Mouse (Mus musculus) right cerebral cortex, postnatal 14 days (tissue): Measurements from ENCODE around the gene Fbxw2.
"Not testable (repeated sequence)": the region's sequence is repeated elsewhere in the genome, so short reads cannot be mapped to it uniquely, and the experiment has no call there.

Source experiments
- DNase-seq: peaks from one replicate; pipeline ENCODE4 v3.0.0; 2022

The Fbxw2 gene

DNA sequence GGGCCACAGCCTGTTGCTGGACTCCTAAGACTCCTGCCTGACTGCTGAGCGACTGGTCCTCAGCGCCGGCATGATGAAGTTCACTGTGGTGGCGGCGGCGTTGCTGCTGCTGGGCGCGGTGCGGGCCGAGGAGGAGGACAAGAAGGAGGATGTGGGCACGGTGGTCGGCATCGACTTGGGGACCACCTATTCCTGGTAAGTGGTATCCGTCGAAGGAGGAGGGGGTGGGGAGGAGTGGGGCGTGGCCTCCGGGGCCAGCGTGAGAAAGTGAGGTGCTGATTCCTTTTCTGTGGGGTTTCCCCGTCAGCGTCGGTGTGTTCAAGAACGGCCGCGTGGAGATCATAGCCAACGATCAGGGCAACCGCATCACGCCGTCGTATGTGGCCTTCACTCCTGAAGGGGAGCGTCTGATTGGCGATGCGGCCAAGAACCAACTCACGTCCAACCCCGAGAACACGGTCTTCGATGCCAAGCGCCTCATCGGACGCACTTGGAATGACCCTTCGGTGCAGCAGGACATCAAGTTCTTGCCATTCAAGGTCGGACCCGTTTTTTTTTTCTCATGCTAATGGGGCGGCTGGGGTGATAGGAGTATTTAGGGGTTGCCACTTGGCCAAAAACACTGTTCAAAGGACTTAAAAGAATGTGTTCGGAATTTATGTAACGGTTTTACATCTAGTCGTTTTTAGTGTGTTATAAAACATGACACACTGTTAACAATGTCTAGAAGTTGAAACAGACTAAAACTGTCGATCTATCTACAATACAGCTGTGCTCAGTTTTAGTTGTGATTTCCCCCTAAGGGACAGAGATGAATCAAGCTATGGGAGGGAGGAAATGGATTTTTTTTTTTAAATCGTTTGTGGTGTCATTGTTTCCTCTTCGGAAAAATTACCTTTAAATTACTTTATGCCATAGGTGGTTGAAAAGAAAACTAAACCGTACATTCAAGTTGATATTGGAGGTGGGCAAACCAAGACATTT, 53.6 kb downstream of the Fbxw2 start:
- DNase-seq = no peak

DNA sequence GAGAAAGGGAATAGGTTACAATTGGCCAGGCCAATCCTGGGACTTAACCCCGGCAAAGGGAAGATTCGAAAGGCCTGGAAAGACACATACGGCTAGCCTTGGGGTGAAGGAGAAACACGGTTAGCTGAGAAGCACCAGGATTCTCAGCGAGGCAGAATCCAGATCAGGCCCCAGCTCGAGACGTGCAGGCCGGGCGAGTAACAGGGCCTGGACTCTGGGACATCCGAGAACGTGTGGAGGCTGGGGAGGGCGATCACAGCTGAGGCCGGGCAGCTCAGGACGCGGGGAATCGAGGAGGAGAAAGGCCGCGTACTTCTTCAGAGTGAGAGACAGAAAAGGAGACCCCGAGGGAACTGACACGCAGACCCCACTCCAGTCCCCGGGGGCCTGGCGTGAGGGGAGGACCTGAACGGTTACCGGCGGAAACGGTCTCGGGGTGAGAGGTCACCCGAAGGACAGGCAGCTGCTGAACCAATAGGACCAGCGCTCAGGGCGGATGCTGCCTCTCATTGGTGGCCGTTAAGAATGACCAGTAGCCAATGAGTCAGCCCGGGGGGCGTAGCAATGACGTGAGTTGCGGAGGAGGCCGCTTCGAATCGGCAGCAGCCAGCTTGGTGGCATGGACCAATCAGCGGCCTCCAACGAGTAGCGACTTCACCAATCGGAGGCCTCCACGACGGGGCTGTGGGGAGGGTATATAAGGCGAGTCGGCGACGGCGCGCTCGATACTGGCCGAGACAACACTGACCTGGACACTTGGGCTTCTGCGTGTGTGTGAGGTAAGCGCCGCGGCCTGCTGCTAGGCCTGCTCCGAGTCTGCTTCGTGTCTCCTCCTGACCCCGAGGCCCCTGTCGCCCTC, 54.5 kb downstream of the Fbxw2 start, which contains the start of gene Hspa5:
Gene Hspa5, plus strand, starts transcription at position 603 of the 859 bp plus-strand sequence.
- DNase-seq = peak; percentile 98

DNA sequence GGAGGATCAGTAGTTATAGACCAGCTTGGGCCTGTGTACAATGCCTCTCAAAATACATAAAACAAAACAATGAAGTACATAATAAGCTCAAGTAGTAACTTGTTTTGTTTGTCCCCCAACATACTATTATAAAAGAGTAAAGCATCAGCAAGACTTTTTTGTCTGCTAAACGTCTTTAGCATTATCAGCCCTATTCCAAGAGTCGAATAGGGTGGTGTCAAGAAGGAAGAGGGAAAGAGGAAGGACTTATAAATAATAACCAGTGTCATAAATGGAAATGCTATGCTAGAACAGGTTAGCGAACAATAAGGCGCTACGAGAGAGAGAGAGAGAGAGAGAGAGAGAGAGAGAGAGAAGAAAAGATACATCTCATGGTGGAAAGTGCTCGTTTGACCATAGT, 55.2 kb downstream of the Fbxw2 start:
- no peak for DNase-seq

DNA sequence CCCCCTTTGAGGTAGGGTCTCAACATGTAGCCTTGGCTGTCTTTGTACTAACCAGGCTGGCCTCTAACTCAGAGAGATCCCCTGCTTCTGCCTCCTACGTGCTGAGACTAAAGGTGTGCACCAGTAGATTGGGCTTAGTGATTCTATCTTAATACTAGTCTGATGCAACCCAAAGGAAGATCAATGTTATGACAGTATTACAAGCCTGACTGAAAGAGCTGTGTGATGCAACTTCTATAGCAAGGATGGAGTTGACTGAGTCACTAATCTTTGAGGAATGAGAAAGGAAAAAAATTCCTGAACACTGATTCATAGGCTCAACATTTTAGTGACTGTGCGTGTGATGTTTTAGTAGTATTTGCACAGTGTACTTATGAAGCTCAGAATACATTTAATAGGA, 56.1 kb downstream of the Fbxw2 start:
- no peak for DNase-seq

DNA sequence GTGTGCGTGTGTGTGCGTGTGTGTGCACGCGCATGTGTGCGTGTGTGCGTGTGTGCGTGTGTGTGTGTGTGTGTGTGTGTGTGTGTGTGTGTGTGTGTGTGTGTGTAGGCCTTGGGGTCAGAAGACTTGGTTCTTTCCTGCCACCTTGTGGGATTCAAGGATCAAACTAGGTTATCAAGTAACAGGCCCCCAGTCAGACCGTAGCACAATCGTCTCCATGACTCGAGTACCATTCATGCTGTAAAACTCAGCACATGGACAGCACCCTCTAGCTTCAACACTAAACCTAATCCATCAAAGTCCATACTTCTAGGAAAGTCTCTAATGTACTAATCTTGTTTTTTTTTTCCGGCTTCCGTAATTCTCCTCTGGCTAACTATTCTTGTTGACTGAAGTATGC, 61.3 kb downstream of the Fbxw2 start:
- DNase-seq = no peak

DNA sequence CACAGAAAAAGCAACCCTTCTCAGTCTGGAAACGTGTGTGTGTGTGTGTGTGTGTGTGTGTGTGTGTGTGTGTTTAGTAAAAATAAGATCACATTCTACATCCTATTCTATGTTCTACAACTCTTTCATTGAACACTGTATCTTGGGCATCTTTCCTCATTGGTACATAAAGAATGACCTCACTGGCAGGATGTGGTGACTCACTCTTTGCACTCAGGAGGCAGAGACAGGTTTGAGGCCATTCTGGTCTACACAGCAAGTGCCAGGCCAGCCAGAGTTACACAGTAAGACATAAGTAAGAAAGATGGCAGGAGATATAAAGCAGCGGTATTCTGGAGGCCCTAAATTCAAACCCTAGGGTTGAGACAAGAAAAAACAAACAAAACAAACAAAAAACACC, 63.2 kb downstream of the Fbxw2 start:
- DNase-seq = no peak

DNA sequence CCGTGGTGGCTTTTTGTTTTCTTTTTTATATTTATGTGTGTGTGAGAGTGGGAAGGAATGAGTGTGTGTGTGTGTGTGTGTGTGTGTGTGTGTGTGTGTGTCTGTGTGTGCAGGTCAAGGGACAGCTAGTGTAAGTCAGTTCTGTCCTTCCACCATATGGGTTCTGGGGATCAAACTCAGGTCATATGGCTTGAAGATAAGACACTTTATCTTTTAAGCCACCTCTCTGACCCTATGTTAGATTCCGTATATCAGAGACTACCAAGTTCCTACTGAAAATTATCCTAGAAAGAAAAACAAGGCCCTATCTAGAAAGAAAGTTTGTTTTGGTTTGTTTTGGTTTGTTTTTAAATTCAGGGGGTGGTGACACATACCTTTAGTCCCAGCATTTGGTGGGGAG, 63.9 kb downstream of the Fbxw2 start:
- DNase-seq = no peak

DNA sequence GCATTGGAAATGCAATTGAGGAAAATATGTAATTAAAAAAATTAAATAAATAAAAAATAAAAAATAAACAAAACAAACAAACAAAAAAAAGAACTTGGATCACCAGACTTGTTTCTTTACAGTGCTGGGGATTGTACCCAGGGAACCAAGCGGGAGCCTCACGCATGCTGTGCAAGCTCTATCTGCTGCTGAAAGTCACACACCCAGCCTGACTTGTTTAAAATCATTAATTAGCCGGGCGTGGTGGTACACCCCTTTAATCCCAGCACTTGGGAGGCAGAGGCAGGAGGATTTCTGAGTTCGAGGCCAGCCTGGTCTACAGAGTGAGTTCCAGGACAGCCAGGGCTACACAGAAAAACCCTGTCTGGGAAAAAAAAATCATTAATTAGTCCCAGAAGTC, 64.8 kb downstream of the Fbxw2 start:
- DNase-seq = not testable (repeated sequence)

DNA sequence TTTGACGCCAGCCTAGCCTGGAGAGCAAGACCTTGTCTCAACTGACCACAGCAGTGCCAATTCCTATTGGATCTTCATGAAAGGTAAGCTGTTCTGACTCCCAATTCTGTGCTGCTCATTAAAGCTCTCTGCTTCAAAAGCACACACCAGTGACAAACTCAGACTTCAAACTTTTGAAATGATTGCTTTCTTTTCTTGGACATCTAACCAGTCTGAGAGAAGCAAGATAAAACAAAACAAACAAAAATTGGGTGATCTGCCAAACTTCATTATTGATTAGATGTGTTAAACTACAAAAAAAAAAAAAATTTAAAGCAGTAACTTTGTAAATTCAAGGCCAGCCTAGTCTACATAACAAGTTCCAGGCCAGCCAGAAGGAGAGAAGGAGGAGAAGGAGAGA, 68.8 kb downstream of the Fbxw2 start:
- no peak for DNase-seq

DNA sequence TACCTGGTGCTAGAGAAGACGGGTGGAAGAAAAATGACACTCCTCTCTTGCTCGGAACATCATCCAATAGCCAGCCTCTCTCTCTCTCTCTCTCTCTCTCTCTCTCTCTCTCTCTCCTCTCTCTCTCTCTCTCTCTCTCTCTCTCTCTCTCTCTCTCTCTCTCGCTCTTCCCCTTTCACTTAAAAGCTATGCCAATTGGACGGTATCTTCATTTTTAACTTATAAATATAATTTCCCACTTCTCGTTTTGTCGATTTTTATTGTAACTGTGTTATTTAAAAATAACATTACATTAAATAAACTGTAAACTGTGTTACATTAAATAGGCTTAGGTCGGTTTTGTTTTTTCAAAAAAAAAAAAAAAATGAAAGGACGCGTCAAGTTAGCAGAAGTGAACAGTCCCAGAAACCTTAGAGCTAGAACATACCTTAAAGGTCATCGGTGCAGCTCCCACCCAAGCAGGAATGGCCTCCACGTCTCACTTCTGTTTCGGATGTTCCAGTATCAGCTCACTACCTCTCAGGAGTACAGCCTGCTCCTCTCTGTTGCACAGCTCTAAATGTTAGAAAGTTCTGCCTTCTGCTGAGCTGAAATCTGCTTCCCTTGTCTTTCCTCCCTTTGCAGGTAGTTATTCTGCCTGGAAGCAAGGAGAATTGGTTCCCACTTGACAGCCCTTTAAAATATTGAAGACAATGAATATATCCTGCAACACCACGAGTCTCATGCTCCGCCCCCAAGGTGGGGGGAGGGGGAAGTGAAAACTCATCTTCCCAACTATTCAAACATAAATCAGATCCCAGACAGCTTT, 71.4 kb downstream of the Fbxw2 start, which contains the start of gene Gapvd1:
Gene Gapvd1, minus strand, starts transcription at position 682 of the 808 bp plus-strand sequence.
- no peak for DNase-seq
